ENCODE assay signal across 25 mouse cellular contexts in genomic region chr3:143156733-143157524, GRCm38 (mm10).
A peak's percentile ranks its signal among the peaks of the same experiment; 100 is the strongest.
DNase-seq lines count a peak whose midpoint lies in the region; ATAC-seq and TF ChIP-seq lines count a peak whose summit lies in the region.
"Had no signal": no experiment of that assay in that cellular context is flagged by ENCODE, and none has a peak within 500 bp of the region (broad histone marks: within the 10 kb centered on the region; RNA-seq: fewer than 3 reads in every experiment).

No protein-coding gene starts in this region.

- no peaks in the 10 kb centered on the region for H3K27me3 ChIP-seq in G1E (ENCODE audit: insufficient read depth, low read length)
- H3K27me3 ChIP-seq: embryonic facial prominence, embryonic 13.5 days; forebrain, embryonic 12.5 days; forebrain, embryonic 15.5 days; hindbrain, embryonic 13.5 days; intestine, embryonic 15.5 days; Patski had no signal

- no peaks in the 10 kb centered on the region for H3K36me3 ChIP-seq in G1E (replicated peaks)
- H3K36me3 ChIP-seq: embryonic facial prominence, embryonic 10.5 days; embryonic facial prominence, embryonic 13.5 days; forebrain, embryonic 12.5 days; forebrain, embryonic 15.5 days; hindbrain, embryonic 10.5 days; hindbrain, embryonic 13.5 days; intestine, embryonic 15.5 days had no signal

- DNase-seq in 3T3-L1 (ENCODE audit: low read depth, low spot score) (peak; percentile 56), G1E (ENCODE audit: low spot score) (no peak)
- DNase-seq in kidney, adult 8-10 months = no peak
- DNase-seq in heart, postnatal 10 days = no peak
- no peak for DNase-seq in spleen, postnatal 10 days (ENCODE audit: low spot score in 2 of 2)
- DNase-seq: adrenal gland, postnatal 10 days; adrenal gland, postnatal 36 days; cerebellum, adult 2 months; cerebellum, adult 9-11 months; cerebellum, postnatal 25 days; embryo, embryonic 11 days; gastrocnemius, postnatal 25 days; heart, adult 2 months; heart, postnatal 36 days had no signal

- ATAC-seq in G1E (ENCODE audit: extremely low read depth, insufficient number of reproducible peaks, low FRiP score, poor library complexity, severe bottlenecking) = peak; percentile 26; the same call in 1 of the 2 replicates
- ATAC-seq in megakaryocyte progenitor cell, adult 5-6 weeks (replicated peaks; ENCODE audit: poor library complexity) = peak; percentile 41
- ATAC-seq: forebrain, embryonic 15.5 days; hindbrain, embryonic 16.5 days; intestine, embryonic 15.5 days; Patski had no signal

- no peaks in the 10 kb centered on the region for H3K4me1 ChIP-seq in G1E (ENCODE audit: insufficient read depth, low read depth, low read length)
- H3K4me1 ChIP-seq: forebrain, embryonic 15.5 days; hindbrain, embryonic 13.5 days; intestine, embryonic 15.5 days had no signal

- intact Hi-C loops in heart, postnatal 10 days (cut with DNase I) = no loop called here

- no peak for TF ChIP-seq CTCF in G1E (IDR thresholded peaks at IDR 0.05; ENCODE audit: low read depth, low read length)

- peaks cover 9% of the 10 kb centered on the region for H3K9me3 ChIP-seq in G1E (replicated peaks)
- H3K9me3 ChIP-seq: embryonic facial prominence, embryonic 10.5 days; embryonic facial prominence, embryonic 13.5 days; forebrain, embryonic 12.5 days; forebrain, embryonic 15.5 days; hindbrain, embryonic 10.5 days; hindbrain, embryonic 13.5 days; intestine, embryonic 15.5 days had no signal

- H3K4me3 ChIP-seq in G1E (ENCODE audit: low read depth, low read length) = no peak overlapping the region
- H3K4me3 ChIP-seq: embryonic facial prominence, embryonic 10.5 days; embryonic facial prominence, embryonic 13.5 days; erythroblast, embryonic 14.5 days; forebrain, embryonic 12.5 days; forebrain, embryonic 15.5 days; heart, adult 2 months; hindbrain, embryonic 10.5 days; hindbrain, embryonic 13.5 days; intestine, embryonic 15.5 days had no signal
